Mouse (Mus musculus) liver, embryonic 14 days (tissue): ENCODE results near the gene Ndufs5. TPM values are rescaled to one million over a fixed set of nuclear protein-coding genes. Genes with fewer than 3 reads are reported as not detected.

Experiments
- polyA plus RNA-seq: library from polyadenylated mRNA; depleted of rRNA; stranded (reverse); fragments of >200 nt; gene quantifications from 2 replicates; pipeline ENCODE4 v1.2.3, GENCODE M21; 2012; rRNA removed

Ndufs5 gene
- 128 and 130 TPM in 2 replicates for polyA plus RNA-seq

GRCm38 (mm10) chr4:123717574-123718433 lies at the start of gene Ndufs5:
Gene Ndufs5, minus strand, starts transcription at chr4:123718202.

GRCm38 (mm10) chr4:123750152-123750651 lies 32.2 kb upstream of the Ndufs5 start, which contains the start of gene Akirin1:
Gene Akirin1, minus strand, starts transcription at chr4:123750345.

GRCm38 (mm10) chr4:123684260-123684659 lies 33.7 kb downstream of the Ndufs5 start, which contains the start of gene Macf1:
Gene Macf1, minus strand, starts transcription at chr4:123684360.

Other genes starting within 250 kb of the Ndufs5 start
- gene Macf1, start 33.8 kb downstream of the Ndufs5 start, polyA plus RNA-seq: 15.8 and 17.9 TPM in 2 replicates
- 14.8 and 17.4 TPM in 2 replicates for gene Akirin1, start 32.1 kb upstream of the Ndufs5 start, polyA plus RNA-seq
- gene Rhbdl2, start 69.7 kb upstream of the Ndufs5 start, polyA plus RNA-seq: 0.12 TPM in 1 of 2 replicates, not detected in the other
- not detected in 2 replicates for gene 4933427I04Rik, start 141.5 kb upstream of the Ndufs5 start, polyA plus RNA-seq
- gene Mycbp, start 186.6 kb upstream of the Ndufs5 start, polyA plus RNA-seq: 14.2 and 14.4 TPM in 2 replicates
- 17.7 and 20.5 TPM in 2 replicates for gene Rragc, start 199.2 kb upstream of the Ndufs5 start, polyA plus RNA-seq
- not detected in 2 replicates for gene 4930535I16Rik, start 199.8 kb upstream of the Ndufs5 start, polyA plus RNA-seq